Mouse (Mus musculus) layer of hippocampus, adult 2 months (tissue): ENCODE results near the gene Notch2. TPM values are rescaled to one million over a fixed set of nuclear protein-coding genes. Genes with fewer than 3 reads are reported as not detected.

Source experiments
- DNase-seq, 2 experiments: peaks; one replicate each; pipeline ENCODE4 v3.0.0; 2022; ENCODE audit warnings: low spot score in 2 of 2
- H3K27ac ChIP-seq: fragments of 200-600 bp; 2 replicates; pipeline ENCODE4 v1.8.1; 2022
- H3K4me3 ChIP-seq: fragments of 200-600 bp; 2 replicates; pipeline ENCODE4 v1.8.1; 2022; ENCODE audit warnings: mild to moderate bottlenecking
- CTCF ChIP-seq: fragments of 200-600 bp; conservative IDR thresholded peaks from 2 replicates; pipeline ENCODE4 v1.8.1; 2022; ENCODE audit warnings: antibody characterized with exemption, mild to moderate bottlenecking, moderate library complexity
- total RNA-seq, 2 experiments: library from RNA; stranded (reverse); gene quantifications; 2 replicates each; pipeline ENCODE4 v1.2.3; 2021

Gene Notch2
- total RNA-seq, 2 experiments from 2014 or later = 22.2 to 25.5 TPM

DNA sequence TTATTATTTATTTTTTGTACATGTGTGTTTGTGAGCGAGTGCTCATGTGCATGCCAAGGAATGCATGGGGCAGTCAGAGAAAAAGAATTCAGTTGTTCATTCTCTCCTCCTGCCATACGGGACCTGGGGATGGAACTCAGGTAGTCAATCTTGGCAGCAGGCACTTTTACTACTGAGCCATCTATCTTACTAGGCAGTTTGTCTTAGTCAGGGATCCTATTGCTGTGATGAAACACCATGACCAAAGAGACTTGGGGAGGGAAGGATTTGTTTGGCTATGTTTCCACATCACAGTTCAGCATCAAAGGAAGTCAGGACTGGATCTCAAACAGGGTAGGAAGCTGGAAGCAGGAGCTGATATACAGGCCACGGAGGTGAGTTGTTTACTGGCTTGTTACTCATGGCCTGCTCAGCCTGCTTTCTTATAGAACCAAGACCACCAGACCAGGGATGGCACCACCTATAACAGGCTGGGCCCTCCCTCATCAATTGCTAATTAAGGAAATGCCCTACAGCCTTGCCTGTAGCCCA is 31.9 kb upstream of the Notch2 start:
- no peak for TF ChIP-seq CTCF
- Histone ChIP-seq H3K4me3 (no peak overlapping the region), H3K27ac (no peak overlapping the region)
- no peak for DNase-seq

DNA sequence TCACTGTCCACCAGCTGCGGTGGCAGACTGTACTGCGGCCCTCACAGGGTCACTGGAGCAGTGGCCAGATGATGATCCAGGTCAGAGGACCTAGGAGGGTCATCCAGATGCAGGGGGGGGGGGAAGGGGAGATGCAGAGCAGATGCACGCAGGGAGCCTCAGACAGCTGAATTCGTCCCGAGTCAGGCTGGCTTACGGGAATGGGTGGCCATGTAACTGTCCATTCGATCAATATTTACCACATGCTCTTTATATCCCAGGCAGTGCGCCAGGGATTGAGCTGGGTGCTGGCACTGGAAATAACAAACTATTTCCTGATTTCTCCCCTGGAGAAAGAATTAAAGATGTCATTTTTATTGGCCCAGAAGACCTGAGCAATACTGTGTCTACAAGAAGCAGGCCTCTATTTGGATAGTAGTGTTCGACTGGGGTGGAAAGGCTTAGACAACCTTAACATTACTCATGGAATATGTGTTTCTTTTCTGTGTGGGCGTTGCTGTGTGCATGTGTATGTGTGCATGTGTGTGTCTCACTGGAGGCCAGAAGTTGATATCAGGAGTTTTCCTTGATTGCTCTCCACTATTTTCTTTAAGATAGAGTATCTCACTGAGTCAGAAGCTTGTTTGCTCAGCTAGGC is 28.3 kb upstream of the Notch2 start:
- TF ChIP-seq CTCF = no peak
- Histone ChIP-seq H3K27ac (no peak overlapping the region), H3K4me3 (no peak overlapping the region)
- no peak for DNase-seq

GRCm38 (mm10) chr3:97985691-97986090 is 27.6 kb upstream of the Notch2 start:
- H3K27ac ChIP-seq = no peak overlapping the region
- TF ChIP-seq CTCF = no peak
- DNase-seq = no peak
- H3K4me3 ChIP-seq = no peak overlapping the region

GRCm38 (mm10) chr3:97987153-97987552 is 26.2 kb upstream of the Notch2 start:
- no peak for DNase-seq
- no peak overlapping the region for H3K4me3 ChIP-seq
- no peak for TF ChIP-seq CTCF
- no peak overlapping the region for H3K27ac ChIP-seq

DNA sequence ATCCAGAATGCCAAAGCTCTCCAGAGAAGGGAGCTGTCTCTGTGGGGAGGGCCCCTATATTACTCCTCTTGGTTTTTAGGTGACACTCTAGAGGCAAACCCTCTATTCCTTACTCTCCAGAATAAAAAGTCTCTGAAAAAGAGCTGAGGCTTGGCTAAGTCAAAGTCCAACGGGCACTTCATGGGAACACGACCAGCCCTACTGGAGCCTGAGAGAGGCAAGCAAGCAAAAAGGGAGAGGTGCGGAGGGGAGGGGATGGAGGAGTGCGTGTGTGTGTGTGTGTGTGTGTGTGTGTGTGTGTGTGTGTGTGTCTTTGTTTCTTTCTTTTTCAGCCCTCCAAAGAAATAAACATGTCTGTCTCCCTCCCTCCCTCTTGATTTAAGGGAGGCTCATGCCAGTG is 24.6 kb upstream of the Notch2 start:
- DNase-seq = no peak
- H3K27ac ChIP-seq = no peak overlapping the region
- no peak for TF ChIP-seq CTCF
- H3K4me3 ChIP-seq = no peak overlapping the region

DNA sequence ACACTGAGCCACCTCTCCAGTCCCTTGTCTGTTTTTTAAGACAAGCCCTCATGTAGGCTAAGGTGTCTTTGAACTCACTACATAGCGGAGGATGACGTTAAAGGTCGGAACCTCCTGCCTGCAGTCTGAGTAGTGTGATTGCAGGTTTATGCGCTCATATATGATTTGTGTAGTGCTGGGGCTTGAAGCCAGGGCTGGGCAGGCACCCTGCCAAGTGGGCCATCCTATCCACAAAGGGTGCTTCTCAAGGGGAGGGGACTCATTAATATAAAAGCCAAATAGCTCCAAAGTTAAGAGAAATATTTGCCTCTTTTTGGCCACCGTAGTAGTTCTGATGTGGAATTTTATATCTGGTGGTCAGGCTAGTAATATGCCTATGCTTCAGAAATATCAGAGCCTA is 22.8 kb upstream of the Notch2 start:
- no peak for TF ChIP-seq CTCF
- no peak overlapping the region for H3K27ac ChIP-seq

GRCm38 (mm10) chr3:97992289-97992688 is 21.0 kb upstream of the Notch2 start:
- TF ChIP-seq CTCF = no peak
- Histone ChIP-seq H3K4me3 (no peak overlapping the region), H3K27ac (no peak overlapping the region)
- no peak for DNase-seq

More for the DNA sequence above, 22.8 kb upstream of the Notch2 start:
- H3K4me3 ChIP-seq = no peak overlapping the region
- DNase-seq = no peak

- no peak overlapping the region for H3K4me3 ChIP-seq
- TF ChIP-seq CTCF = no peak
- no peak overlapping the region for H3K27ac ChIP-seq
- no peak for DNase-seq
Observed at GRCm38 (mm10) chr3:97993196-97993595, 20.1 kb upstream of the Notch2 start.

DNA sequence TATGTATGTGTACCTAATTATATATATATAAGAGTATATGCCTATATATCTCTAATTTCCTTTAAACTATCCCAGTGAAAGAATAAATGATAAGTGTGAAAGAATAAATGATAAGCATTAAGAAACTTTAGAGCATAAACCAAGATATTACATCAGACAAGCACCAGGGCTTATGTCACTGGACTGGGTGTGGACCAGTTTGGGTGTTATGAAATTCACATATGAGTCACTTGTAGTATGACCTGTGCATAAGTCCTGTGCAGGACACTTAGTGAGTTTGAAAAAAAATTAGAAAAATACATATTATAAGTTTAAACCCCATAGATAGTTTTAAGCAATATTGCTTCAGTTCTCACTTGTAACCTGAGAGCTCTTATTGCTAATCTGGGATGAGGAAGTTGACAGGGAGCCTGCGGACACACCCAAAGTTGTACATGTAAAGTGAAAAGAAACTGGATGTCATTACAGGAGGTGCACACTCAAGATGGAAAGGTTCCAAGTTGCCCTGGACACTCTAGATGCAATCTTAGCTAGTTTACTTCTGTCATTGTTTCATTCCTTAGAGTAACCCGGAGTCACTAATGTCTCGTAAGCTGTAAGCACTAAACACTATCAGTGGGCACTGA is 19.3 kb upstream of the Notch2 start:
- DNase-seq = no peak
- H3K4me3 ChIP-seq = no peak overlapping the region
- no peak for TF ChIP-seq CTCF
- H3K27ac ChIP-seq = no peak overlapping the region

DNA sequence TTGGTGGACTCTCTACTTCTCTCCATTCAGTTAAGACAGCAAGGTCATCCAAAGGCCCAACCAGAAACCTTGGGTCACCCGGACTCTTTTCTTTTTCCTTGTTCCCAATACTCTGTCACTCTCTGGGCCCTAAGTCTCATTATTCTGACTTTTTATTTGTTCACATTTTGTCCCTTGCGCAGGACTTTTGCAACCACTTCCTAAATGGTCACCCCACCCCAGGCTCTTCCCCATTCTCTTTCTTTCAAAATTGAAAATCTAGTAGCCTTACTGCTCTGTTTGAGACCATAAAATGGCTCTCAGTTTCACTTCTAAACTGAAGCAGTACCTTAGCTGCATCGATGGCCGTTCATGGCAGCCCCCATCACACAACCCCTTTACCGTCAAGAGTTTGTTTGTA is 18.5 kb upstream of the Notch2 start:
- H3K4me3 ChIP-seq = no peak overlapping the region
- no peak overlapping the region for H3K27ac ChIP-seq
- no peak for TF ChIP-seq CTCF
- no peak for DNase-seq

DNA sequence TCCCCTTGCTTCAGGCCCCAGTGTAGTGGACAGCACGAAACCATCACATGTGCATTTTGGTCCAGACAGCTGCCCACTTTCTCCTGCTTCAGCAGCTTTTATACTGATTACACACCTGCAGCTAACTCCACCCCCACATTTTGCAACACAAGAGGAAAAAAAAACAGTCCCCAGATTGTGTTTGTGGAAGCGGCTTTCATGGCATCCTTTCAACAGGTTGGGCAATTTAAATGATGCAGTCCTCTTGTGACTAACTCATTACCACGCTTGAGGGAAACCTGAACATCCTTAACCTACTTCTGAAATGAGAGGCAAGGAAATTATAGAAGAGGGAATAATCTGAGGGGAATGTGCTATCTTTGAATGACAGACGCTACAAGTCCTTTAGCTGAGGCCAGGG is 15.0 kb upstream of the Notch2 start:
- DNase-seq = no peak
- no peak for TF ChIP-seq CTCF
- H3K4me3 ChIP-seq = no peak overlapping the region
- no peak overlapping the region for H3K27ac ChIP-seq

- Histone ChIP-seq H3K4me3 (no peak overlapping the region), H3K27ac (no peak overlapping the region)
- TF ChIP-seq CTCF = no peak
- DNase-seq = no peak
Observed at GRCm38 (mm10) chr3:98003558-98003957, 9.8 kb upstream of the Notch2 start.

DNA sequence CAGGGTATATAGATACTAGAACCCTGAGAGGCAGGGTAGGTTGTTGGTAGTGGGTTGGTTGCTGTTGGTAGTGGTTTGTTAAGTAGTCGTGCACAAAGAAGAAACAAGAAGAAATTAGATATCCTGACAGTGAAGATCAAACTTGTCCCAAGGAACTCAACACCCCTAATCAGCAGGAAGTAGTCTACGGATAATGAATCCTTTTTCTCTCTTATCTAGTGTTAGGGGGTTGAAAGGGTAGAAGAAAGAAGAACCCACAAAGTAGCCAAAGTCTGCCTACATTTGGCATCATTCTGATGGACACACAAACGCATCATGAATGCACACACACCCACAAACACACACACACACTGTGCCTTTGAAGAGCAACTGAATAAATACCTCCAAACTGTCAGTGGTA is 9.1 kb upstream of the Notch2 start:
- no peak for TF ChIP-seq CTCF
- H3K27ac ChIP-seq = no peak overlapping the region
- no peak for DNase-seq

DNA sequence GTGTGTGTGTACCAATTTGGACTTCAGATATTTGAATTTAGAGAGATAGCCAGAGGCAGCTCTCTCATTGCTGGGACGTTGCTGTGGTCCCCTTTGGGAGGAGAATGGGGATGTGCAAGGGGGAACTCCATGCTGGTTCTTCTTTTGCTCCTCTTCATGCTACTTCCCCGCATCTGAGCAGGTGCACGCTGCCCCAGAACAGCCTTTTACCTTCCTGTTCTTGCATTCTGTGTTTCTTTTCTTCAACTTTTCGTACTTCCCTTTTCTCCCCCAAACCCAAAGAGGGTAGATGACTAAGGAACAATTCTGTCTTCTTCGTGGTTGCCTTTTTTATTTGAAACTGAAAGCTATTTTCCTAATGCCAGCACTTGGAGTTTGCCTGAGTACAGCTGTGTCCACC is 8.0 kb upstream of the Notch2 start:
- Histone ChIP-seq H3K27ac (no peak overlapping the region), H3K4me3 (no peak overlapping the region)
- no peak for DNase-seq
- TF ChIP-seq CTCF = no peak

More for the DNA sequence above, 9.1 kb upstream of the Notch2 start:
- no peak overlapping the region for H3K4me3 ChIP-seq
